Mouse (Mus musculus) ES-Bruce4 (cell line): ENCODE data around the gene Atp13a1.

Source experiments
- CTCF ChIP-seq: IDR thresholded peaks from one replicate; pipeline ENCODE4 v1.8.1; 2011; ENCODE audit warnings: low read depth, low read length
- EP300 ChIP-seq: IDR thresholded peaks from 2 replicates; pipeline ENCODE4 v1.6.1; 2011; ENCODE audit warnings: low read depth, low read length; ENCODE audit not compliant: insufficient read depth
- POLR2A ChIP-seq: IDR thresholded peaks from one replicate; pipeline ENCODE4 v1.8.1; 2011; ENCODE audit warnings: low read length; ENCODE audit not compliant: insufficient read depth

GRCm38 (mm10) chr8:69801796-69802195 lies 10.8 kb downstream of the Atp13a1 start:
- TF ChIP-seq EP300 = no peak
- no peak for TF ChIP-seq CTCF
- no peak for TF ChIP-seq POLR2A
